Mouse (Mus musculus) bone marrow macrophage, adult 2 months (primary cell): ENCODE measurements around the gene Ran.

Experiments
- CTCF ChIP-seq: IDR thresholded peaks from 2 replicates; pipeline ENCODE4 v1.5.1; 2012; ENCODE audit warnings: low read depth, mild to moderate bottlenecking, low read length, moderate library complexity
- POLR2A ChIP-seq: IDR thresholded peaks from 2 replicates; pipeline ENCODE4 v1.6.1; 2012; ENCODE audit warnings: mild to moderate bottlenecking, low read depth, low read length, borderline replicate concordance

GRCm38 (mm10) chr5:129020731-129021130, 862 bp downstream of the Ran start:
- TF ChIP-seq CTCF: no peak
- TF ChIP-seq POLR2A: no peak
